In genomic region chr12:99471431-99471830, GRCm38 (mm10) we compare ENCODE assay signal across 35 mouse cellular contexts.
A peak's percentile ranks its signal among the peaks of the same experiment; 100 is the strongest.
DNase-seq lines count a peak whose midpoint lies in the region; ATAC-seq and TF ChIP-seq lines count a peak whose summit lies in the region.
"Had no signal": no experiment of that assay in that cellular context is flagged by ENCODE, and none has a peak within 500 bp of the region (broad histone marks: within the 10 kb centered on the region; RNA-seq: fewer than 3 reads in every experiment).

No protein-coding gene starts in this region.

- WGBS in forebrain, embryonic 15.5 days = 73% methylated on average over 7 of the region's 7 CpGs
- WGBS in forebrain, embryonic 12.5 days = 92% methylated on average over 7 of the region's 7 CpGs
- 86% methylated on average over 7 of the region's 7 CpGs for WGBS in hindbrain, embryonic 10.5 days
- WGBS in hindbrain, embryonic 16.5 days = 72% methylated on average over 7 of the region's 7 CpGs

- no peaks in the 10 kb centered on the region for H3K27me3 ChIP-seq in forebrain, embryonic 15.5 days
- H3K27me3 ChIP-seq in forebrain, embryonic 12.5 days = no peaks in the 10 kb centered on the region; the same call in 1 of the 2 replicates
- no peaks in the 10 kb centered on the region for H3K27me3 ChIP-seq in hindbrain, embryonic 10.5 days (ENCODE audit: insufficient read depth, poor library complexity, severe bottlenecking)
- H3K27me3 ChIP-seq in hindbrain, embryonic 16.5 days (replicated peaks; ENCODE audit: control insufficient read depth, insufficient read depth, low read length) = no peaks in the 10 kb centered on the region
- H3K27me3 ChIP-seq: CH12.LX; embryonic facial prominence, embryonic 15.5 days; forebrain, embryonic 13.5 days; heart, embryonic 12.5 days; kidney, embryonic 15.5 days; limb, embryonic 15.5 days; liver, embryonic 13.5 days; neural tube, embryonic 12.5 days had no signal

- no peak overlapping the region for H3K4me2 ChIP-seq in forebrain, embryonic 15.5 days (replicated peaks)
- no peak overlapping the region for H3K4me2 ChIP-seq in forebrain, embryonic 12.5 days
- no peak overlapping the region for H3K4me2 ChIP-seq in hindbrain, embryonic 16.5 days (ENCODE audit: low read length)
- H3K4me2 ChIP-seq: embryonic facial prominence, embryonic 15.5 days; forebrain, embryonic 13.5 days; heart, embryonic 12.5 days; kidney, embryonic 15.5 days; limb, embryonic 15.5 days; liver, embryonic 13.5 days; neural tube, embryonic 12.5 days had no signal

- intact Hi-C loops in left cerebral cortex, postnatal 14 days (cut with DNase I) = loop anchor here (5.0 kb wide), 1 partner anchor 91 kb away; the partner anchor contains the start of gene Foxn3
- intact Hi-C loops in left cerebral cortex, adult 2 months (cut with DNase I) = no loop called here

- no peak overlapping the region for H3K4me3 ChIP-seq in forebrain, embryonic 15.5 days
- H3K4me3 ChIP-seq in forebrain, embryonic 12.5 days (replicated peaks) = no peak overlapping the region
- no peak overlapping the region for H3K4me3 ChIP-seq in hindbrain, embryonic 10.5 days
- H3K4me3 ChIP-seq in hindbrain, embryonic 16.5 days (ENCODE audit: low read length) = no peak overlapping the region
- H3K4me3 ChIP-seq in left cerebral cortex, adult 2 months = no peak overlapping the region
- H3K4me3 ChIP-seq: embryonic facial prominence, embryonic 10.5 days; embryonic facial prominence, embryonic 15.5 days; forebrain, embryonic 13.5 days; heart, adult 2 months; heart, embryonic 12.5 days; kidney, embryonic 15.5 days; layer of hippocampus, adult 2 months; limb, embryonic 15.5 days; liver, embryonic 13.5 days; myocyte; neural tube, embryonic 12.5 days had no signal

- peak overlapping the region; percentile 49 for H3K27ac ChIP-seq in forebrain, embryonic 15.5 days (replicated peaks)
- no peak overlapping the region for H3K27ac ChIP-seq in forebrain, embryonic 12.5 days
- peak overlapping the region; percentile 56 for H3K27ac ChIP-seq in hindbrain, embryonic 10.5 days
- H3K27ac ChIP-seq in hindbrain, embryonic 16.5 days (ENCODE audit: low read depth, low read length) = no peak overlapping the region
- H3K27ac ChIP-seq in left cerebral cortex, adult 2 months = no peak overlapping the region
- H3K27ac ChIP-seq: embryonic facial prominence, embryonic 10.5 days; embryonic facial prominence, embryonic 15.5 days; forebrain, embryonic 13.5 days; heart, adult 2 months; kidney, embryonic 15.5 days; layer of hippocampus, adult 2 months; limb, embryonic 15.5 days; liver, embryonic 13.5 days; macrophage; neural tube, embryonic 12.5 days had no signal

- TF ChIP-seq CTCF in left cerebral cortex, adult 2 months (IDR thresholded peaks at IDR 0.05) = no peak

- H3K4me1 ChIP-seq in forebrain, embryonic 15.5 days = peaks cover 41% of the 10 kb centered on the region
- H3K4me1 ChIP-seq in forebrain, embryonic 12.5 days = peaks cover 36% of the 10 kb centered on the region
- peaks cover 49% of the 10 kb centered on the region for H3K4me1 ChIP-seq in hindbrain, embryonic 10.5 days (replicated peaks)
- peaks cover 11% of the 10 kb centered on the region; the same call in 1 of the 2 replicates for H3K4me1 ChIP-seq in hindbrain, embryonic 16.5 days (ENCODE audit: control insufficient read depth, insufficient read depth, low read depth, low read length)

- DNase-seq in hindbrain, embryonic 10.5 days (ENCODE audit: low spot score) = no peak
- peak; percentile 28 to 34 for DNase-seq in left cerebral cortex, postnatal 14 days (ENCODE audit: low spot score in 2 of 2)
- DNase-seq in left cerebral cortex, adult 2 months (ENCODE audit: extremely low spot score in 1 of 2, low spot score in 2 of 2) = no peak
- peak; percentile 35 for DNase-seq in right cerebral cortex, postnatal 25 days
- DNase-seq in right cerebral cortex, postnatal 4 days = no peak
- DNase-seq: adrenal gland, adult 2 months; adrenal gland, postnatal 36 days; cerebellum, adult 8-10 months; cerebellum, postnatal 25 days; gastrocnemius, postnatal 25 days; heart, adult 2 months; kidney, adult 18-20 months; kidney, postnatal 25 days; left cerebral cortex, postnatal 4 days; liver, embryonic 13.5 days; lung, adult 2 months; lung, postnatal 10 days; spleen, adult 18-20 months; thymus, adult 18-20 months; thymus, postnatal 25 days had no signal

- no peak overlapping the region for H3K9ac ChIP-seq in forebrain, embryonic 15.5 days (replicated peaks)
- no peak overlapping the region for H3K9ac ChIP-seq in forebrain, embryonic 12.5 days
- no peak overlapping the region for H3K9ac ChIP-seq in hindbrain, embryonic 16.5 days (ENCODE audit: low read depth, low read length)
- H3K9ac ChIP-seq: embryonic facial prominence, embryonic 15.5 days; forebrain, embryonic 13.5 days; heart, embryonic 12.5 days; kidney, embryonic 15.5 days; limb, embryonic 15.5 days; liver, embryonic 13.5 days; neural tube, embryonic 12.5 days had no signal

- no peaks in the 10 kb centered on the region for H3K36me3 ChIP-seq in forebrain, embryonic 15.5 days
- H3K36me3 ChIP-seq in forebrain, embryonic 12.5 days (replicated peaks) = no peaks in the 10 kb centered on the region
- H3K36me3 ChIP-seq in hindbrain, embryonic 10.5 days = 0 out of 2 replicates have a peak, but pooled peaks cover 4% of the 10 kb centered on the region
- no peaks in the 10 kb centered on the region for H3K36me3 ChIP-seq in hindbrain, embryonic 16.5 days (ENCODE audit: control insufficient read depth, insufficient read depth, low read length)
- H3K36me3 ChIP-seq: embryonic facial prominence, embryonic 10.5 days; embryonic facial prominence, embryonic 15.5 days; heart, embryonic 12.5 days; kidney, embryonic 15.5 days; limb, embryonic 15.5 days; liver, embryonic 13.5 days; neural tube, embryonic 12.5 days had no signal

- no peaks in the 10 kb centered on the region for H3K9me3 ChIP-seq in forebrain, embryonic 15.5 days
- no peaks in the 10 kb centered on the region for H3K9me3 ChIP-seq in forebrain, embryonic 12.5 days
- H3K9me3 ChIP-seq in hindbrain, embryonic 10.5 days = peaks cover 2% of the 10 kb centered on the region; the same call in 1 of the 2 replicates
- peaks cover 4% of the 10 kb centered on the region; the same call in 1 of the 2 replicates for H3K9me3 ChIP-seq in hindbrain, embryonic 16.5 days (ENCODE audit: control insufficient read depth, low read length)
- H3K9me3 ChIP-seq: embryonic facial prominence, embryonic 10.5 days; embryonic facial prominence, embryonic 15.5 days; forebrain, embryonic 13.5 days; heart, embryonic 12.5 days; kidney, embryonic 15.5 days; limb, embryonic 15.5 days; liver, embryonic 13.5 days; neural tube, embryonic 12.5 days had no signal

- ATAC-seq in forebrain, embryonic 15.5 days (replicated peaks) = no peak
- no peak for ATAC-seq in forebrain, embryonic 12.5 days (ENCODE audit: low FRiP score)
- no peak for ATAC-seq in hindbrain, embryonic 16.5 days
- ATAC-seq: activated CD4-positive, CD25-positive, alpha-beta regulatory T cell, adult 4 months; forebrain, embryonic 13.5 days had no signal

Comparison
In these comparisons a context has a peak if more than half of its experiments do, and no peak if none do; other contexts are left out.
1. H3K27ac ChIP-seq: peak in forebrain, embryonic 15.5 days (single experiment) and hindbrain, embryonic 10.5 days (single experiment); none in forebrain, embryonic 12.5 days (single experiment), hindbrain, embryonic 16.5 days (single experiment) and left cerebral cortex, adult 2 months (single experiment).
2. DNase-seq: peak in left cerebral cortex, postnatal 14 days (2 of 2) and right cerebral cortex, postnatal 25 days (single experiment); none in hindbrain, embryonic 10.5 days (single experiment), left cerebral cortex, adult 2 months (0 of 2) and right cerebral cortex, postnatal 4 days (single experiment).